Mouse (Mus musculus): ENCODE data around the gene Setd3. TPM values are rescaled to one million over a fixed set of nuclear protein-coding genes. Genes with fewer than 3 reads are reported as not detected.

Gene Setd3
- polyA plus RNA-seq, 1 experiment from 2014 or later = 94.2 TPM

GRCm38 (mm10) chr12:108216611-108217370 is 37.7 kb upstream of the Setd3 start:
- Histone ChIP-seq H3K27ac (no peak overlapping the region; the same call in 1 of the 2 replicates), H3K9me3 (no peaks in the 10 kb centered on the region), H3K9ac (replicated peaks) (no peak overlapping the region), H3K27me3 (no peaks in the 10 kb centered on the region), H3K36me3 (no peaks in the 10 kb centered on the region), H3K4me3 (replicated peaks) (no peak overlapping the region), H3K4me2 (no peak overlapping the region), H3K4me1 (replicated peaks) (peaks cover 86% of the 10 kb centered on the region)
- ATAC-seq (ENCODE audit: insufficient number of reproducible peaks, insufficient read depth, low FRiP score, low TSS enrichment, low read depth) = no peak
- WGBS = 66% methylated on average over 11 of the region's 11 CpGs

- Histone ChIP-seq H3K27ac (peak overlapping the region; percentile 62), H3K36me3 (no peaks in the 10 kb centered on the region), H3K4me1 (replicated peaks) (peaks cover 85% of the 10 kb centered on the region), H3K9ac (replicated peaks) (no peak overlapping the region), H3K4me2 (no peak overlapping the region), H3K27me3 (no peaks in the 10 kb centered on the region), H3K9me3 (no peaks in the 10 kb centered on the region), H3K4me3 (replicated peaks) (no peak overlapping the region)
- WGBS = 28% methylated on average over 8 of the region's 8 CpGs
- ATAC-seq (ENCODE audit: insufficient number of reproducible peaks, insufficient read depth, low FRiP score, low TSS enrichment, low read depth) = no peak
These were observed 36.0 kb upstream of the Setd3 start for GRCm38 (mm10) chr12:108215090-108215489.

GRCm38 (mm10) chr12:108213090-108214041 is 34.3 kb upstream of the Setd3 start:
- no peaks in the 10 kb centered on the region for H3K9me3 ChIP-seq
- H3K4me2 ChIP-seq = no peak overlapping the region
- WGBS = 26% methylated on average over 18 of the region's 18 CpGs
- H3K27me3 ChIP-seq = no peaks in the 10 kb centered on the region
- no peak overlapping the region for H3K4me3 ChIP-seq (replicated peaks)
- H3K27ac ChIP-seq = peak overlapping the region; percentile 62; the same call in 1 of the 2 replicates
- H3K9ac ChIP-seq (replicated peaks) = no peak overlapping the region
- peaks cover 77% of the 10 kb centered on the region for H3K4me1 ChIP-seq (replicated peaks)
- no peak for ATAC-seq (ENCODE audit: insufficient number of reproducible peaks, insufficient read depth, low FRiP score, low TSS enrichment, low read depth)
- H3K36me3 ChIP-seq = no peaks in the 10 kb centered on the region

GRCm38 (mm10) chr12:108212476-108212875 is 33.4 kb upstream of the Setd3 start:
- WGBS = 82% methylated on average over 6 of the region's 6 CpGs
- H3K9ac ChIP-seq (replicated peaks) = no peak overlapping the region
- H3K36me3 ChIP-seq = no peaks in the 10 kb centered on the region
- peak overlapping the region; percentile 72; the same call in 1 of the 2 replicates for H3K27ac ChIP-seq
- H3K27me3 ChIP-seq = no peaks in the 10 kb centered on the region
- no peak overlapping the region for H3K4me2 ChIP-seq
- no peak overlapping the region for H3K4me3 ChIP-seq (replicated peaks)
- peaks cover 68% of the 10 kb centered on the region for H3K4me1 ChIP-seq (replicated peaks)
- ATAC-seq (ENCODE audit: insufficient number of reproducible peaks, insufficient read depth, low FRiP score, low TSS enrichment, low read depth) = no peak
- no peaks in the 10 kb centered on the region for H3K9me3 ChIP-seq

GRCm38 (mm10) chr12:108212071-108212470 is 33.0 kb upstream of the Setd3 start:
- Histone ChIP-seq H3K27ac (peak overlapping the region; percentile 72), H3K4me1 (replicated peaks) (peaks cover 64% of the 10 kb centered on the region), H3K36me3 (0 out of 2 replicates have a peak, but pooled peaks cover 4% of the 10 kb centered on the region), H3K27me3 (no peaks in the 10 kb centered on the region), H3K4me3 (replicated peaks) (no peak overlapping the region), H3K4me2 (no peak overlapping the region), H3K9me3 (no peaks in the 10 kb centered on the region), H3K9ac (replicated peaks) (no peak overlapping the region; the same call in 1 of the 2 replicates)
- 16% methylated on average over 5 of the region's 5 CpGs for WGBS
- ATAC-seq (ENCODE audit: insufficient number of reproducible peaks, insufficient read depth, low FRiP score, low TSS enrichment, low read depth) = no peak

- 86% methylated on average over 15 of the region's 15 CpGs for WGBS
- H3K36me3 ChIP-seq = peaks cover 17% of the 10 kb centered on the region
- ATAC-seq (ENCODE audit: insufficient number of reproducible peaks, insufficient read depth, low FRiP score, low TSS enrichment, low read depth) = no peak
- no peak overlapping the region for H3K9ac ChIP-seq (replicated peaks)
- H3K27ac ChIP-seq = no peak overlapping the region
- no peaks in the 10 kb centered on the region for H3K9me3 ChIP-seq
- H3K4me2 ChIP-seq = no peak overlapping the region
- H3K4me1 ChIP-seq (replicated peaks) = peaks cover 53% of the 10 kb centered on the region
- H3K4me3 ChIP-seq (replicated peaks) = no peak overlapping the region
- no peaks in the 10 kb centered on the region for H3K27me3 ChIP-seq
These were observed 31.5 kb upstream of the Setd3 start for GRCm38 (mm10) chr12:108210623-108211022.

GRCm38 (mm10) chr12:108208726-108209438 is 29.8 kb upstream of the Setd3 start:
- Histone ChIP-seq H3K4me2 (no peak overlapping the region), H3K27me3 (no peaks in the 10 kb centered on the region), H3K4me1 (replicated peaks) (peaks cover 37% of the 10 kb centered on the region), H3K36me3 (peaks cover 34% of the 10 kb centered on the region), H3K27ac (no peak overlapping the region), H3K4me3 (replicated peaks) (no peak overlapping the region), H3K9me3 (no peaks in the 10 kb centered on the region), H3K9ac (replicated peaks) (0 out of 2 replicates have a peak overlapping the region, but pooled peaks have one; percentile 27)
- no peak for ATAC-seq (ENCODE audit: insufficient number of reproducible peaks, insufficient read depth, low FRiP score, low TSS enrichment, low read depth)
- WGBS = 25% methylated on average over 13 of the region's 13 CpGs

GRCm38 (mm10) chr12:108208216-108208615 is 29.1 kb upstream of the Setd3 start:
- Histone ChIP-seq H3K4me1 (replicated peaks) (peaks cover 31% of the 10 kb centered on the region), H3K27me3 (no peaks in the 10 kb centered on the region), H3K36me3 (peaks cover 38% of the 10 kb centered on the region), H3K9me3 (no peaks in the 10 kb centered on the region), H3K4me3 (replicated peaks) (no peak overlapping the region), H3K9ac (replicated peaks) (no peak overlapping the region), H3K27ac (no peak overlapping the region), H3K4me2 (no peak overlapping the region)
- 89% methylated on average over 9 of the region's 9 CpGs for WGBS
- ATAC-seq (ENCODE audit: insufficient number of reproducible peaks, insufficient read depth, low FRiP score, low TSS enrichment, low read depth) = no peak

- ATAC-seq (ENCODE audit: insufficient number of reproducible peaks, insufficient read depth, low FRiP score, low TSS enrichment, low read depth) = 0 out of 2 replicates have a peak, but pooled peaks have one; percentile 34
- Histone ChIP-seq H3K4me2 (no peak overlapping the region), H3K27ac (no peak overlapping the region), H3K36me3 (peaks cover 54% of the 10 kb centered on the region), H3K27me3 (no peaks in the 10 kb centered on the region), H3K4me3 (replicated peaks) (no peak overlapping the region), H3K9me3 (no peaks in the 10 kb centered on the region), H3K9ac (replicated peaks) (no peak overlapping the region), H3K4me1 (replicated peaks) (peaks cover 15% of the 10 kb centered on the region)
- 16% methylated on average over 5 of the region's 5 CpGs for WGBS
These were observed 27.5 kb upstream of the Setd3 start for GRCm38 (mm10) chr12:108206641-108207040.

- 86% methylated on average over 12 of the region's 12 CpGs for WGBS
- Histone ChIP-seq H3K27ac (no peak overlapping the region), H3K4me3 (replicated peaks) (no peak overlapping the region), H3K36me3 (peaks cover 71% of the 10 kb centered on the region), H3K9ac (replicated peaks) (no peak overlapping the region), H3K27me3 (no peaks in the 10 kb centered on the region), H3K9me3 (no peaks in the 10 kb centered on the region), H3K4me1 (replicated peaks) (peaks cover 10% of the 10 kb centered on the region), H3K4me2 (no peak overlapping the region)
- ATAC-seq (ENCODE audit: insufficient number of reproducible peaks, insufficient read depth, low FRiP score, low TSS enrichment, low read depth) = no peak
These were observed 25.9 kb upstream of the Setd3 start for GRCm38 (mm10) chr12:108204978-108205377.
